Mouse (Mus musculus): ENCODE measurements around the gene Wdr89. TPM values are rescaled to one million over a fixed set of nuclear protein-coding genes. Genes with fewer than 3 reads are reported as not detected.

The Wdr89 gene
- polyA plus RNA-seq, 1 experiment from 2014 or later = 11.9 TPM

DNA sequence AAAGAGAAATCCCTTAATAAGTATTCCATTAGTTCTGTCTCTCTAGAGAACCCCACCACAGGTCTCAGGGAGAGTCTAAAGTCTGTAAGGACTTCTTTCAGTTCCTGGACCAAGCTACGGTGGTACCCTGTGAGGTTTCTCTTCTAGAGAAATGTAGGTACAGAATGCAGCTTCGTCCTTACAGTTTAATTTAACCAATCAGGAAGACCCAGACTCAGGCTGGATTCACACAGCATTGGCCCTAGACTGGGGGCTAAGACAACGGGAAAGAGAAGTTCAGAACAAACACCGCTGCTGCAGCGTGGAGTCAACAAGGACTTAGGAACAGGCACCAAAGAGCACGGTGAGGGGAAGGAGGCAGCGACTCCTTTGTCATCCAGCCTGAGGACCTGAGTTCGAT is 52.5 kb downstream of the Wdr89 start:
- no peak for DNase-seq (ENCODE audit: low spot score)
- H3K9me3 ChIP-seq (ENCODE audit: control insufficient read depth, low read length) = no peaks in the 10 kb centered on the region
- H3K4me3 ChIP-seq (ENCODE audit: low read depth, low read length) = no peak overlapping the region
- 70% methylated on average over 8 of the region's 8 CpGs for WGBS
- no peaks in the 10 kb centered on the region for H3K36me3 ChIP-seq (ENCODE audit: control insufficient read depth, insufficient read depth, low read length)
- H3K27me3 ChIP-seq (ENCODE audit: control insufficient read depth, insufficient read depth, low read length) = no peaks in the 10 kb centered on the region
- no peak overlapping the region for H3K4me2 ChIP-seq (ENCODE audit: low read depth, low read length, severe bottlenecking)
- H3K27ac ChIP-seq (ENCODE audit: low read depth, low read length) = no peak overlapping the region
- H3K9ac ChIP-seq (ENCODE audit: low read length) = no peak overlapping the region
- H3K4me1 ChIP-seq (replicated peaks; ENCODE audit: control insufficient read depth, insufficient read depth, low read length) = peaks cover 2% of the 10 kb centered on the region; the same call in 1 of the 2 replicates
- no peak for ATAC-seq (replicated peaks; ENCODE audit: low FRiP score)

DNA sequence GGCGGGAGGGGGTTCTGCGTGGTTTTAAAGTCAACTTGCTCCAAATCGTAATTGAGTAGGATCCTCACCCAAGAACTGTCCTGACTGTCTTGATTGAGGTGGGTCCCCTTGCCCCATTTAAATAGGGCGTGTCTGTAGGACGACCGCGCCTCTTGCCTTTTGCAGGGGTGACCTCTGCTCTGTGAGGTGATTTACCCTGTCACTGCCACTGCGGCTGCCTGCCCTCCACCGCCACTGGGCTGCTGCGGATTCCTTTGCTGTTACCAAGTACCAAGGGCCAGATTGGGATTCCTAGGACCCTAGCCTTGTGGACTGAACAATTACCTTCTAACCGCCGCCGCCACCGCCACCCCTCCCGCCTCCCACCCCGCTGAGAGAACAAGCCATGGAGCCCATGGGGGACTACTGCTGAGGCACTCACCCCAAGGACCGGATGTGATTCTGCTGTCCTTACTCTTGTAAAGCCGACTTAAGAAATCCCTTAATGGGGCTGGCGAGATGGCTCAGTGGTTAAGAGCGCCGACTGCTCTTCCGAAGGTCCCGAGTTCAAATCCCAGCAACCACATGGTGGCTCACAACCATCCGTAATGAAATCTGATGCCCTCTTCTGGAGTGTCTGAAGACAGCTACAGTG is 53.1 kb downstream of the Wdr89 start:
- Histone ChIP-seq H3K9ac (ENCODE audit: low read length) (no peak overlapping the region), H3K27me3 (ENCODE audit: control insufficient read depth, insufficient read depth, low read length) (no peaks in the 10 kb centered on the region), H3K4me1 (replicated peaks; ENCODE audit: control insufficient read depth, insufficient read depth, low read length) (peaks cover 2% of the 10 kb centered on the region; the same call in 1 of the 2 replicates), H3K9me3 (ENCODE audit: control insufficient read depth, low read length) (no peaks in the 10 kb centered on the region), H3K4me3 (ENCODE audit: low read depth, low read length) (no peak overlapping the region), H3K4me2 (ENCODE audit: low read depth, low read length, severe bottlenecking) (peak overlapping the region; percentile 31), H3K36me3 (ENCODE audit: control insufficient read depth, insufficient read depth, low read length) (no peaks in the 10 kb centered on the region), H3K27ac (ENCODE audit: low read depth, low read length) (no peak overlapping the region)
- DNase-seq (ENCODE audit: low spot score) (peak; percentile 54), ATAC-seq (replicated peaks; ENCODE audit: low FRiP score) (no peak)
- WGBS = 8% methylated on average over 23 of the region's 24 CpGs

DNA sequence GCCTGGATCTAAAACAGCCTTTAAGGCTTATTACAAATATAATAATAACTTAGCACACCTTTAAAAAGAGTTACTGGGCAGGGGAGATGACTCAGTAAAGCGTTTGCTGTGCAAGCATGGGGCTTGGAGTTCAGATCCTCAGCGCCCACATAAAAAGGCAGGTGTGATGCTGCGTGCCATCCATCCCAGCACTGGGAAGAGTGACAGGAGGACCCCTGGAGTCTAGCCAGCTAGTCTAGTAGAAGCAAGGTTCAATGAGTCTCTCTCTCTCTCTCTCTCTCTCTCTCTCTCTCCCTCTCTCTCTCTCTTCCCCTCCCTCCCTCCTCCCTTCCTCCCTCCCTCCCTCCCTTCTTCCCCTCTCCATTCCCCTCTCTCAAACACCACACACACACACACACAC is 53.8 kb downstream of the Wdr89 start:
- H3K4me2 ChIP-seq (ENCODE audit: low read depth, low read length, severe bottlenecking) = no peak overlapping the region
- WGBS = 47% methylated on average over 3 of the region's 3 CpGs
- no peak overlapping the region for H3K4me3 ChIP-seq (ENCODE audit: low read depth, low read length)
- ATAC-seq (replicated peaks; ENCODE audit: low FRiP score) = no peak
- DNase-seq (ENCODE audit: low spot score) = no peak
- peaks cover 2% of the 10 kb centered on the region; the same call in 1 of the 2 replicates for H3K4me1 ChIP-seq (replicated peaks; ENCODE audit: control insufficient read depth, insufficient read depth, low read length)
- no peaks in the 10 kb centered on the region for H3K36me3 ChIP-seq (ENCODE audit: control insufficient read depth, insufficient read depth, low read length)
- H3K9ac ChIP-seq (ENCODE audit: low read length) = no peak overlapping the region
- no peaks in the 10 kb centered on the region for H3K9me3 ChIP-seq (ENCODE audit: control insufficient read depth, low read length)
- no peak overlapping the region for H3K27ac ChIP-seq (ENCODE audit: low read depth, low read length)
- H3K27me3 ChIP-seq (ENCODE audit: control insufficient read depth, insufficient read depth, low read length) = no peaks in the 10 kb centered on the region

DNA sequence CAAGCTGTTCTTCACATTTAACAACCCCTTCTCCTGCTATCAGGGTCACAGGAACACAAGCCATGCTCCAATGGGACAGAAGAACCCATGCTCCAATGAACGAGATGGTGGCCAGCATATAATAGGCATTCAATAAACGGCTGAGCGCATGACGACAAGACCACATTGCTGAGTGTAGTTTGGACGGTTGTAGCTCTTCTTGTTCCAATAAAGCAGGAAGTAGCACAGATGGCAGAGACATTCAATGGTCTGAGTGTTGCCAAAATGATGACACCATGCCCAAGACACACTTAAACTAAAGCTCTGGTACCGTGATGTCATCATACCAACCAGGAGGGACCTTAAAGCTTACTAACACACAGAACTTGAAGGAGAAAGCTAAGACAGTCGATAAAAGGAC is 56.6 kb downstream of the Wdr89 start:
- Histone ChIP-seq H3K9me3 (ENCODE audit: control insufficient read depth, low read length) (no peaks in the 10 kb centered on the region), H3K4me1 (replicated peaks; ENCODE audit: control insufficient read depth, insufficient read depth, low read length) (peaks cover 2% of the 10 kb centered on the region; the same call in 1 of the 2 replicates), H3K27me3 (ENCODE audit: control insufficient read depth, insufficient read depth, low read length) (no peaks in the 10 kb centered on the region), H3K36me3 (ENCODE audit: control insufficient read depth, insufficient read depth, low read length) (no peaks in the 10 kb centered on the region), H3K4me2 (ENCODE audit: low read depth, low read length, severe bottlenecking) (no peak overlapping the region), H3K27ac (ENCODE audit: low read depth, low read length) (no peak overlapping the region), H3K9ac (ENCODE audit: low read length) (no peak overlapping the region), H3K4me3 (ENCODE audit: low read depth, low read length) (no peak overlapping the region)
- 89% methylated on average over 7 of the region's 7 CpGs for whole genome bisulfite sequencing
- DNase-seq (ENCODE audit: low spot score) (no peak), ATAC-seq (replicated peaks; ENCODE audit: low FRiP score) (no peak)

DNA sequence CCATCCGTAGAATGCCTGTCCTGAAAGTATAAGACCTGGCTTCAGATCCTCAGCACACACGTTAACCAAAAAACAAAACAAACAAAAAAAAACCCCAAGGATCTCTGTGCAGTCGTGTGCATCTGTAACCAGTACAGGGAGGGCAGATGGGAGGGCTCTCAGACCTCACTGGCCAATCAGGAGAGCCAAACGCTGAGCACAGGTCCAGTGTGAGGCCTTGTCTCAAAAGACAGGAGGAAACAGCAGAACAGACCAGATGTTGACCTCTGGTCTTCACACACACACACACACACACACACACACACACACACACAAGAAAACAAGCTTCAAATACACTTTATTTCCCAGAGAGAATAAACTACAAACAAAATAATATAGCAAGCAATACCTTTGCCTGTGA is 69.8 kb downstream of the Wdr89 start:
- H3K4me3 ChIP-seq (ENCODE audit: low read depth, low read length) = no peak overlapping the region
- H3K4me2 ChIP-seq (ENCODE audit: low read depth, low read length, severe bottlenecking) = no peak overlapping the region
- no peaks in the 10 kb centered on the region for H3K36me3 ChIP-seq (ENCODE audit: control insufficient read depth, insufficient read depth, low read length)
- no peak for DNase-seq (ENCODE audit: low spot score)
- peak overlapping the region; percentile 5; the same call in 1 of the 2 replicates for H3K9ac ChIP-seq (ENCODE audit: low read length)
- no peak overlapping the region for H3K27ac ChIP-seq (ENCODE audit: low read depth, low read length)
- no peaks in the 10 kb centered on the region for H3K27me3 ChIP-seq (ENCODE audit: control insufficient read depth, insufficient read depth, low read length)
- peaks cover 3% of the 10 kb centered on the region for H3K4me1 ChIP-seq (replicated peaks; ENCODE audit: control insufficient read depth, insufficient read depth, low read length)
- H3K9me3 ChIP-seq (ENCODE audit: control insufficient read depth, low read length) = no peaks in the 10 kb centered on the region
- 18% methylated on average over 4 of the region's 4 CpGs for WGBS
- ATAC-seq (replicated peaks; ENCODE audit: low FRiP score) = no peak

DNA sequence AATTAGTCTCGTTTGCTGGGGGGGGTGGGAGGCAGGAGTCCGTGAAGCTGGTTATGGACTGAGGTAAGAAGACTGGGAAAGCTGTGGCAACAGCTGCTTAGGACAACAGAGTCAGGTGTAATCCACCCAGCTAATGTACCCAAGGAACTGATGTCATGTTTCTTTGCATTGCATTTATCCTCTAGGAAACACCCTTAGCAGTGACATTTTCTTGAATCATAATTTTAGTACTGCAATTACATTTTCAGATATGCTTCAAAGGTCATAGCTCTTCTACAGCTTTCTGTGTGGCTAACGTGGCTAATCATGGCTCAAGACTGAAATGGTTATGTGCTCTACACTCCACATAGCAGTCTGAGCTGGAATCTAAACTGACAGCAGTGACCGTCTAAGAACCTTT is 70.3 kb downstream of the Wdr89 start:
- H3K4me2 ChIP-seq (ENCODE audit: low read depth, low read length, severe bottlenecking) = no peak overlapping the region
- H3K9me3 ChIP-seq (ENCODE audit: control insufficient read depth, low read length) = no peaks in the 10 kb centered on the region
- H3K4me3 ChIP-seq (ENCODE audit: low read depth, low read length) = no peak overlapping the region
- no peaks in the 10 kb centered on the region for H3K36me3 ChIP-seq (ENCODE audit: control insufficient read depth, insufficient read depth, low read length)
- no peaks in the 10 kb centered on the region for H3K27me3 ChIP-seq (ENCODE audit: control insufficient read depth, insufficient read depth, low read length)
- WGBS = 73% methylated on average over 4 of the region's 4 CpGs
- H3K4me1 ChIP-seq (replicated peaks; ENCODE audit: control insufficient read depth, insufficient read depth, low read length) = peaks cover 5% of the 10 kb centered on the region
- peak overlapping the region; percentile 5; the same call in 1 of the 2 replicates for H3K9ac ChIP-seq (ENCODE audit: low read length)
- H3K27ac ChIP-seq (ENCODE audit: low read depth, low read length) = no peak overlapping the region
- no peak for DNase-seq (ENCODE audit: low spot score)
- ATAC-seq (replicated peaks; ENCODE audit: low FRiP score) = no peak

DNA sequence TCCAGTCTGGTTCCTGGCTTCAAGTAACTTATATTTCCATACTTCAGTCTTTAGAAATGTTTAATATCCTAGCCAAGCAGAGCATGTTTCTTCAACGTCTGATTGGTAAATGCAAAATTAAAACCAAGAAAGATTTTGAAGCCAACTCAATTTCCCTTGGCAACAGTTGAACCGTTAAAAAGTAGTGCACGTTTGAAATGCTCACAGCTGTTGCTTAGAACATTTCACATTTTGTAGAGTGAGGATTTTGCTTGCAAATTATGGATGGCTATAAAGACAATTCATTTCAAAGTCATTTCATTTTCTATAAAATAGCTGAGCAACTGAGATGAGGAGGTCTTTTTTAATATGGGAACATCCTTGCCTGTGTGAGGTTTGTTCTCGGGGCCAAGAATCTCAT is 71.6 kb downstream of the Wdr89 start:
- no peak overlapping the region for H3K4me3 ChIP-seq (ENCODE audit: low read depth, low read length)
- no peaks in the 10 kb centered on the region for H3K27me3 ChIP-seq (ENCODE audit: control insufficient read depth, insufficient read depth, low read length)
- peaks cover 5% of the 10 kb centered on the region for H3K4me1 ChIP-seq (replicated peaks; ENCODE audit: control insufficient read depth, insufficient read depth, low read length)
- H3K9me3 ChIP-seq (ENCODE audit: control insufficient read depth, low read length) = no peaks in the 10 kb centered on the region
- H3K27ac ChIP-seq (ENCODE audit: low read depth, low read length) = no peak overlapping the region
- WGBS = 89% methylated on average over 4 of the region's 4 CpGs
- H3K4me2 ChIP-seq (ENCODE audit: low read depth, low read length, severe bottlenecking) = no peak overlapping the region
- DNase-seq (ENCODE audit: low spot score) = no peak
- no peak for ATAC-seq (replicated peaks; ENCODE audit: low FRiP score)
- peaks cover 3% of the 10 kb centered on the region; the same call in 1 of the 2 replicates for H3K36me3 ChIP-seq (ENCODE audit: control insufficient read depth, insufficient read depth, low read length)
- no peak overlapping the region for H3K9ac ChIP-seq (ENCODE audit: low read length)

DNA sequence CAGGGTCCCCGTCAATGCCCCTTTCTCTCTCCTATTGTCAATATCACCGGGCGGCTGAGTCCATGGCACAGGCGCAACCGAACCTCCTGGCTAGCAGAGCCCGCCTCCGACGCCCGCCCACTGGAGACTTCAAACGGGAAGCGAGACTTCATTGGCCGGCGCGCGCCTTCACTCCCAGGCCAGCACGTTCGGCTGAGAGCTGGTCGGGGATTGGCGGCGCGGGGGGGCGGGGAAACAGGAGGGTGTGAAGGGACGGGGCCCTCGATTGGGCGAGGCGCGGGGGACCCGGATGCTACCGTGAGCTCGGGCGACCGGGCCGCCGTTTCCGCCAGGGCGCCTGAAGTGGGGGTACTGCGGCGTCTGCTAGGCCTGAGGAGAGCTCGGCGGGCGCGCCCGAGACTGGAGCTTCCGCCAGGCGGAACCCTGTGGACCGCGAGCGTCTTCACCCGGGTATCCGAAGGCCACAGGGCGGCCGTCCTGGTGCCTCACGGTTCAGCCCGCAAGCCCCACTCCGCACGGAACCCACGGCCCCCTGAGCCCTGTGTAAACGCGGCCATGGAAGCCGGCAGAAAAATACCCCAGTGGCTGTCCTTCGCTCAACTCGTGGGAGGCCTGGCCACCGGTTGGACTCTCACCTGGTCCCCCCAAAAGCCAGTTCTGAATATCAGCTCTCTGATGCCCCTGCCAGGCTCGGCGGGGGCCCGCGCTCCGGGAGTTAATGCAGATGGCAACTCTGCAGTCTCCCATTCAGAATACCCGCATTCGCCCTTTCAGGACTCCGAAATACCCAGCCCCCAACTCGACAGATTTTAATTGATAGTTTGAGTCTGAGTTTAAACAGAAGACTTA is 73.0 kb downstream of the Wdr89 start, which contains the start of gene Ppp2r5e:
Ppp2r5e (minus strand) TSS at position 92 of the 849 bp plus-strand sequence.
- DNase-seq (ENCODE audit: low spot score) (peak; percentile 100), ATAC-seq (replicated peaks; ENCODE audit: low FRiP score) (peak; percentile 99)
- Histone ChIP-seq H3K4me1 (replicated peaks; ENCODE audit: control insufficient read depth, insufficient read depth, low read length) (peaks cover 5% of the 10 kb centered on the region), H3K27ac (ENCODE audit: low read depth, low read length) (peak within 1 kb of the TSS; percentile 97), H3K9me3 (ENCODE audit: control insufficient read depth, low read length) (no peaks in the 10 kb centered on the region), H3K9ac (ENCODE audit: low read length) (peak within 1 kb of the TSS; percentile 97), H3K36me3 (ENCODE audit: control insufficient read depth, insufficient read depth, low read length) (peaks cover 5% of the 10 kb centered on the region; the same call in 1 of the 2 replicates), H3K4me3 (ENCODE audit: low read depth, low read length) (peak within 1 kb of the TSS; percentile 99), H3K27me3 (ENCODE audit: control insufficient read depth, insufficient read depth, low read length) (no peaks in the 10 kb centered on the region), H3K4me2 (ENCODE audit: low read depth, low read length, severe bottlenecking) (peak within 1 kb of the TSS; percentile 74)
- under 1% methylated on average over 65 of the region's 72 CpGs for WGBS

All from forebrain, embryonic 11.5 days (tissue).